Mouse (Mus musculus): ENCODE measurements at regions not wholly inside any gene's neighbourhood (a gene's known extent, or its start where the extent isn't known, plus 50 kb on each side); places are given as distances from the start of the nearest gene placed in this dataset.

DNA sequence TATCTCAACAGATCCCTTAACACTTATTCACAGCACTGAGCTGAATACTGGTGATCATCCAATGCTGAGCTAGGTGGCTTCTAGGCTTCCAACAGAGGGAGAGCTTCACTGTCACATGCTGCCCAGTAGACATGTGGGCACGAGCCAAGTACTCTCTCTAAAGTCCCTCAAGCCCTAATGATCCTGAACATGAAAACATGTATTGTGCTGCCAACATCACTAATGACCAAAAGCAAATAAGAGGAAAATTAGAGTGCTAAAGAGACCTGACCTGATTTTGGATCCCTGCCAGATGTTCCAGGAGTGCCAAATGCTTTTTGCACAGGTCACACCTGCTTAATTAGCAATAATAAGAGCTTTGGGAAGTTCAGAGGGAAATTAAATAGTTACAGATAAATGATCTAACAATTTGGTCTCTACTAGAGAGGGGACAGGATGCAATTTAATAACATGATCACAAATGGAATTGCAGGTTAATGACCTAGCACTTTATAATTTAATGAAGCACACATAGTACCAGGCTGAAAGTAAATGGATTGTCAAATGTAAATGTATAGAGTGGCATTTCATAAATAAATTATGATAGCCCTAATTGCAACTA, 215.6 kb upstream of the Ins1 start:
- no peak for DNase-seq

DNA sequence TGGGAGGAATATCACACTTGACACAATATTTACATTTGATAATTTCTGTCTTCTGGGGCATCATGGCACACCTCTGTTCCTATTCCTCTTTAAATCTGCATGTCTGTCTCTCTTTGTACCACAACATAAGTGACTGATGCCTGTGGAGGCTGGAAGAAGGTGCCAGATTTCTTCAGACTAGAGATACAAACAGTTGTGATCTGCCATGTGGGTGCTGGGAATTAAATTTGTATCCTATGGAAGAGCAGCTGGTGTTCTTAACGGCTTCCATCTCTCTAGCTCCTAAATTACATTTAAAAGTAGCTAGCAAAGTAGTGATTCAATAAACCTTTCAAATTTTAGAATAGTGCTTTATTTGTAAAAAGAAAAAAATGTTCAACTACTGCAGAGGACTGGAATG, 195.3 kb upstream of the Ins1 start:
- DNase-seq: no peak

DNA sequence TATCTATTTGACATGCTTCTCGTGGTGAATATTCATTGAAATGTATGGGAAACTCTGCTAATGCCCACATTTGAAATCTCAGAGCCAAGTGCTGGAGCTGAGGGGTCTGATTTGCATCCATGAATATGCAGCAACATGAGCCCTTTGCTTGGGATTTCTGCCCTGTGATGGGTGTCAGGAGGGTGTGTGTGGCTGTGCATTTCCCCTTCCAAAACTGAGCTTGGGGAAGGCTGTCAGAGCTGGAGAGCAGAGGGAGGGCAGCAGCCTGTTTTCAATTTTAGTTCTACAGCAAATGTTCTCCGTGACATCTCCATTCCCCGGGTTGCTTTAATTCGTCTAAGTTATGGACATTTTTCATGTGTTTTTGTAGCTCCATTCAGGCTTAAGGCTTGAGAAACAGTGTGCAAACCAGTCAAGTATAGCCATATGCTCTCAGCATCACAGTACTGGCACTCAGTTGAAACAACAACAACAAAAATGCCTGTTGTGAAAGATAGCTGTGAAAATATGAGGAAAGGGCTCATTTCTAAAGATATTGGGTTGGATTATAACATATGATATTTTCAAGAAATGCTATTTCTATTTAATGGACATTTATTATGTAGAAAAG, 194.1 kb upstream of the Ins1 start:
- DNase-seq: no peak

DNA sequence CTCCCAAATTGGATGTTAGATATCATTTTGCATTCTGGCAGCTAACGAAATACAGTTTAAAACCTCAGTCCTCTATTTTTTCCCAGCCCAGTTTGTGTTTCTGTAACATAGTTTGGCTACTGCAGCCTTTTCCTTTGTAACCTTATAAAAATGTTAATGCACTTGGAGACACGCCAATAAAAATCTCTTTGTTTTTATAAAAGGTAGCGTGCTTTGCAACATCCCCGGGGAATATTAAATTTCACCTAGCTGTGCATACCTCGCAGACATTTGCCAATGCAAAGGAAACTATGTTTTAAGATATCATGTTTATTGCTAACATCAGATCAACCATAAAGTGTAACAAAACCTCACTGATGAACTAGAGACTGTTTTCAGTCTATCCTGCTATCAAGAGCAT, 192.9 kb upstream of the Ins1 start:
- DNase-seq: no peak

DNA sequence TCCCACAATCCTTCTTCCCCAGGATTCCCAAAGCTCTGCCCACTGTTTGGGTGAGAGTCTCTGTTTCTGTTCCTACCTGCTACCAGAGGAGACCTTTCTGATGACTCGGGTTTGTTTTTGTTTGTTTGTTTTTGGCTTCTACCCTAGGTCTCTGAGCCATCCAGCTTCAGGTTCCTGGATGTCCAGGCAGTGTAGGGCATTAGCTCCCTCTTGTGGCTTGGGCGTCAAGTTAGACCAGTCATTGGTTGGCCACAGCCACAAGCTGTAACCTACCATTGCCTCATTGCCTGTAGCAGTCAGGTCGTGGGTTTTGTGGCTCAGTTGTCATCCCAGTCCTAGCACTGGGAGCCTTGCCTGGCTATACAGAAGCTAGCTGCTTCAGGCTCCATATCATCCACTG, 185.1 kb upstream of the Ins1 start:
- no peak for DNase-seq

DNA sequence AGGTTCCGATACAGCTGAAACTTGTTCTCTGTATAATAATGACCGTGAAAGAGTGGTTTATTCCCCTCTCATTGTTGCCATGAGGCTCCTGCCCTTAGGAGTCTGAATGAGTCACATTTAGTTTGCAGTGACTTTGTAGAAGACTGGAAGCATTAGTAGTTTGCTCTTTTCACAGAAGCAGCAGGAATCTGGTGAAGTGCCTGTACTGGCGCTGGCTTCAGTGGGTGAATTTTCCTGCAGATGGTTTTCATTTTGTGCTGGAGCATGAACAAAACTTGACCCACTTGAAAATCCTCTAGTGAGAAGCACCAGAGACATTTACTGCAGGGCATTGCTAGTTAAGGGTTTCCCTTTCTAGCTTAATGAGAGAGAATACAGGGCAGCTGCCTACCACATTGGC, 151.7 kb upstream of the Ins1 start:
- peak; percentile 1 to 4 for DNase-seq
